Comparison of ENCODE assay signal across 18 mouse cellular contexts in the genomic region with DNA sequence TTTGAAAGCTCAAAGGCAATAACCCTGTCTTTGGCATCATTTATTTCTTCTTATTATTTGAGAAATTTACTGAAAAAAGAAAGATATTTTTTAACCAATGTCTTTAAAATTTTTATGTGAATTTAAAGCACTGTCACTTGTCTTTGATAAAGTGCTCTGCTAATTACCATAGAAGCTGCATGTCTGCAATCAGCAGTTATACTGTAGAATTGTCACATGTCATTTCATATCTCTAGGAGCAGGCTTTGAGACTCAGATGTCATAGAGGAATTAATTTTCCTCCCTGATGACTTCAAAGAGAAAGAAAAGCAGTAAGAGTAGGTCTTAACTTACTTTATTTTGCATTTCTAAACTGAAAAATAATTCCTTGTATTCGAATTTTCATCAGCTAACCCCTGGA.
"Had no signal": no experiment of that assay in that cellular context is flagged by ENCODE, and none has a peak within 500 bp of the region (broad histone marks: within the 10 kb centered on the region; RNA-seq: fewer than 3 reads in every experiment).

No protein-coding gene starts in this region.

- H3K36me3 ChIP-seq: lung, embryonic 15.5 days; midbrain, embryonic 13.5 days; midbrain, embryonic 15.5 days; neural tube, embryonic 12.5 days had no signal

- H3K27ac ChIP-seq: lung, embryonic 15.5 days; macrophage; midbrain, embryonic 13.5 days; midbrain, embryonic 15.5 days; neural tube, embryonic 12.5 days had no signal

- H3K27me3 ChIP-seq: lung, embryonic 15.5 days; megakaryocyte, embryonic 14.5 days; midbrain, embryonic 13.5 days; midbrain, embryonic 15.5 days; neural tube, embryonic 12.5 days had no signal

- DNase-seq: liver, postnatal 0 days; lung, adult 2 months; lung, postnatal 14 days; lung, postnatal 36 days; right cerebral cortex, postnatal 25 days; right cerebral cortex, postnatal 4 days; spleen, adult 18-20 months; thymus, adult 18-20 months; thymus, postnatal 14 days; thymus, postnatal 36 days had no signal

- H3K4me3 ChIP-seq: lung, embryonic 15.5 days; megakaryocyte, embryonic 14.5 days; midbrain, embryonic 13.5 days; midbrain, embryonic 15.5 days; neural tube, embryonic 12.5 days had no signal

- ATAC-seq: liver, postnatal 0 days; lung, postnatal 0 days; midbrain, embryonic 13.5 days; midbrain, embryonic 15.5 days had no signal

- H3K4me1 ChIP-seq: lung, embryonic 15.5 days; megakaryocyte, embryonic 14.5 days; midbrain, embryonic 13.5 days; midbrain, embryonic 15.5 days; neural tube, embryonic 12.5 days had no signal

- H3K4me2 ChIP-seq: lung, embryonic 15.5 days; midbrain, embryonic 11.5 days; midbrain, embryonic 13.5 days; midbrain, embryonic 15.5 days; neural tube, embryonic 12.5 days had no signal

- H3K9ac ChIP-seq: liver, postnatal 0 days; lung, embryonic 15.5 days; midbrain, embryonic 13.5 days; midbrain, embryonic 15.5 days; neural tube, embryonic 12.5 days had no signal

- H3K9me3 ChIP-seq: lung, embryonic 15.5 days; megakaryocyte, embryonic 14.5 days; midbrain, embryonic 13.5 days; midbrain, embryonic 15.5 days; neural tube, embryonic 12.5 days had no signal
